ENCODE assay signal across 20 mouse cellular contexts in genomic region chr8:31370137-31371010, GRCm38 (mm10).
DNase-seq lines count a peak whose midpoint lies in the region; ATAC-seq and TF ChIP-seq lines count a peak whose summit lies in the region.
"Had no signal": no experiment of that assay in that cellular context is flagged by ENCODE, and none has a peak within 500 bp of the region (broad histone marks: within the 10 kb centered on the region; RNA-seq: fewer than 3 reads in every experiment).

No protein-coding gene starts in this region.

- no peaks in the 10 kb centered on the region for H3K9me3 ChIP-seq in forebrain, embryonic 16.5 days (ENCODE audit: control insufficient read depth, low read length)
- no peaks in the 10 kb centered on the region for H3K9me3 ChIP-seq in forebrain, embryonic 15.5 days
- no peaks in the 10 kb centered on the region for H3K9me3 ChIP-seq in lung, postnatal 0 days (ENCODE audit: low read length)
- no peaks in the 10 kb centered on the region for H3K9me3 ChIP-seq in hindbrain, postnatal 0 days (ENCODE audit: low read length)
- H3K9me3 ChIP-seq: embryonic facial prominence, embryonic 13.5 days; heart, embryonic 12.5 days; liver, embryonic 13.5 days had no signal

- no peak overlapping the region for H3K9ac ChIP-seq in forebrain, embryonic 16.5 days (replicated peaks; ENCODE audit: low read depth, low read length)
- H3K9ac ChIP-seq in forebrain, embryonic 15.5 days (replicated peaks): no peak overlapping the region
- H3K9ac ChIP-seq in lung, postnatal 0 days (replicated peaks; ENCODE audit: low read depth): no peak overlapping the region
- H3K9ac ChIP-seq in hindbrain, postnatal 0 days (replicated peaks; ENCODE audit: low read length): no peak overlapping the region
- H3K9ac ChIP-seq: embryonic facial prominence, embryonic 13.5 days; heart, embryonic 12.5 days; liver, embryonic 13.5 days had no signal

- no peaks in the 10 kb centered on the region for H3K36me3 ChIP-seq in forebrain, embryonic 16.5 days (ENCODE audit: control insufficient read depth, insufficient read depth)
- no peaks in the 10 kb centered on the region for H3K36me3 ChIP-seq in forebrain, embryonic 15.5 days
- no peaks in the 10 kb centered on the region for H3K36me3 ChIP-seq in lung, postnatal 0 days (ENCODE audit: insufficient read depth, low read length)
- no peaks in the 10 kb centered on the region for H3K36me3 ChIP-seq in hindbrain, postnatal 0 days (ENCODE audit: insufficient read depth, low read length)
- H3K36me3 ChIP-seq: embryonic facial prominence, embryonic 13.5 days; heart, embryonic 12.5 days; liver, embryonic 13.5 days had no signal

- H3K4me2 ChIP-seq in forebrain, embryonic 16.5 days (ENCODE audit: low read length): no peak overlapping the region
- no peak overlapping the region for H3K4me2 ChIP-seq in forebrain, embryonic 15.5 days (replicated peaks)
- H3K4me2 ChIP-seq in lung, postnatal 0 days (replicated peaks; ENCODE audit: low read depth, low read length): no peak overlapping the region
- no peak overlapping the region for H3K4me2 ChIP-seq in hindbrain, postnatal 0 days (ENCODE audit: low read depth, low read length)
- H3K4me2 ChIP-seq: embryonic facial prominence, embryonic 13.5 days; heart, embryonic 12.5 days; liver, embryonic 13.5 days had no signal

- no peaks in the 10 kb centered on the region for H3K27me3 ChIP-seq in forebrain, embryonic 16.5 days (replicated peaks; ENCODE audit: control insufficient read depth, insufficient read depth, low read length)
- no peaks in the 10 kb centered on the region for H3K27me3 ChIP-seq in forebrain, embryonic 15.5 days
- no peaks in the 10 kb centered on the region for H3K27me3 ChIP-seq in lung, postnatal 0 days (replicated peaks; ENCODE audit: insufficient read depth, low read length)
- no peaks in the 10 kb centered on the region for H3K27me3 ChIP-seq in hindbrain, postnatal 0 days (ENCODE audit: insufficient read depth, low read length)
- H3K27me3 ChIP-seq: embryonic facial prominence, embryonic 13.5 days; heart, embryonic 12.5 days; liver, embryonic 13.5 days had no signal

- DNase-seq in lung, postnatal 0 days (ENCODE audit: low spot score): no peak
- no peak for DNase-seq in lung, postnatal 14 days
- DNase-seq in hindbrain, postnatal 0 days (ENCODE audit: low spot score): peak; percentile 50
- no peak for DNase-seq in kidney, adult 8-10 months
- no peak for DNase-seq in ovary, postnatal 36 days (ENCODE audit: low spot score)
- DNase-seq: adrenal gland, adult 8-10 months; cerebellum, postnatal 14 days; gastrocnemius, postnatal 25 days; heart, postnatal 4 days; kidney, postnatal 10 days; liver, embryonic 13.5 days; right cerebral cortex, postnatal 4 days; thymus, postnatal 36 days had no signal

- no peak overlapping the region for H3K4me3 ChIP-seq in forebrain, embryonic 16.5 days (replicated peaks; ENCODE audit: low read length)
- no peak overlapping the region for H3K4me3 ChIP-seq in forebrain, embryonic 15.5 days
- no peak overlapping the region for H3K4me3 ChIP-seq in lung, postnatal 0 days (ENCODE audit: low read depth, low read length)
- H3K4me3 ChIP-seq in hindbrain, postnatal 0 days (ENCODE audit: low read length): no peak overlapping the region
- H3K4me3 ChIP-seq: embryonic facial prominence, embryonic 13.5 days; heart, embryonic 12.5 days; liver, embryonic 13.5 days; myocyte had no signal

- ATAC-seq in forebrain, embryonic 16.5 days: 0 out of 2 replicates have a peak, but pooled peaks have one; percentile 31
- ATAC-seq in forebrain, embryonic 15.5 days (replicated peaks): no peak; the same call in 1 of the 2 replicates
- ATAC-seq in lung, postnatal 0 days: no peak
- ATAC-seq in hindbrain, postnatal 0 days: peak; percentile 77
- ATAC-seq in megakaryocyte, adult 5-6 weeks (ENCODE audit: poor library complexity, severe bottlenecking): no peak

- H3K4me1 ChIP-seq in forebrain, embryonic 16.5 days (replicated peaks; ENCODE audit: control insufficient read depth, insufficient read depth, low read length): no peaks in the 10 kb centered on the region
- H3K4me1 ChIP-seq in forebrain, embryonic 15.5 days: no peaks in the 10 kb centered on the region
- H3K4me1 ChIP-seq in lung, postnatal 0 days (ENCODE audit: insufficient read depth, low read depth, low read length): no peaks in the 10 kb centered on the region
- H3K4me1 ChIP-seq in hindbrain, postnatal 0 days (ENCODE audit: insufficient read depth, low read length): peaks cover 3% of the 10 kb centered on the region; the same call in 1 of the 2 replicates
- H3K4me1 ChIP-seq: liver, embryonic 13.5 days had no signal

- TF ChIP-seq CTCF in lung, postnatal 0 days (IDR thresholded peaks at IDR 0.05): peak; percentile 24; the same call in 1 of the 2 replicates
- TF ChIP-seq CTCF in hindbrain, postnatal 0 days (IDR thresholded peaks at IDR 0.05; ENCODE audit: low read depth): peak; percentile 52

- no peak for TF ChIP-seq EP300 in lung, postnatal 0 days (IDR thresholded peaks at IDR 0.05)

- 45% methylated on average over 3 of the region's 3 CpGs for WGBS in forebrain, embryonic 16.5 days
- WGBS in forebrain, embryonic 15.5 days: 56% methylated on average over 3 of the region's 3 CpGs
- 40% methylated on average over 3 of the region's 3 CpGs for WGBS in lung, postnatal 0 days
- 33% methylated on average over 3 of the region's 3 CpGs for WGBS in hindbrain, postnatal 0 days

- H3K27ac ChIP-seq in forebrain, embryonic 16.5 days (ENCODE audit: low read length): no peak overlapping the region
- no peak overlapping the region for H3K27ac ChIP-seq in forebrain, embryonic 15.5 days (replicated peaks)
- H3K27ac ChIP-seq in lung, postnatal 0 days (ENCODE audit: low read length): no peak overlapping the region
- H3K27ac ChIP-seq in hindbrain, postnatal 0 days: no peak overlapping the region
- H3K27ac ChIP-seq: embryonic facial prominence, embryonic 13.5 days; liver, embryonic 13.5 days; macrophage had no signal

Comparison
In these comparisons a context has a peak if more than half of its experiments do, and no peak if none do; other contexts are left out.
1. ATAC-seq: peak in forebrain, embryonic 16.5 days (single experiment) and hindbrain, postnatal 0 days (single experiment); none in forebrain, embryonic 15.5 days (single experiment), lung, postnatal 0 days (single experiment) and megakaryocyte, adult 5-6 weeks (single experiment).